Mouse (Mus musculus) heart, adult 11 months (tissue): ENCODE results near the gene Sh3gl3.

Experiments
- DNase-seq: peaks from one replicate; pipeline ENCODE4 v3.0.0; 2022

Sh3gl3 gene

GRCm38 (mm10) chr7:82173540-82173939 lies at the start of gene Sh3gl3:
Sh3gl3 (plus strand) TSS chr7:82173840.
- no peak for DNase-seq

GRCm38 (mm10) chr7:82138196-82138595 lies 35.4 kb upstream of the Sh3gl3 start:
- DNase-seq: peak; percentile 37

DNA sequence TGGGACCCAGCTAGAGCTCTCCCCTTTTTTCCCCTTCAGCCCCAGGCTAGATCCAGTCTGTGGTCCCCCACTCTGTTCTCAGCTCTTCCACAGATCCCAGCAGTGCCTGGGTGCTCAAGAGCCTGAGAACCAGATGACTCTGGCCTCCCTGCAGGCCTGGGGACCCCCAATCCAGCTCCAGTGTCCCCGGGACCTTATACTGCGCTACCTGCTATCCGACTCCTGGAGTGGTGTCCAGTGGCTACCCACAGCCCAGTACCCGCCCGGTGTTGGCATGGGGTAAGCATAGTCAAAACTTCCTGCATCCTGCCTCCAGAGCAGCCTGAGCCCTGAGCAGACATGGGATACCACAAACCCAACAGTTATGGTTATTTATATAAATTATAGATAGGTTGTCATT lies 26.5 kb upstream of the Sh3gl3 start:
- DNase-seq: peak; percentile 67

- peak; percentile 82 for DNase-seq
These were observed 9.0 kb upstream of the Sh3gl3 start for GRCm38 (mm10) chr7:82164681-82165080.

GRCm38 (mm10) chr7:82174571-82175326 lies 1.1 kb downstream of the Sh3gl3 start:
- peak; percentile 97 for DNase-seq

- DNase-seq: peak; percentile 88
These were observed 1.7 kb downstream of the Sh3gl3 start for GRCm38 (mm10) chr7:82175327-82175721.

- peak; percentile 62 for DNase-seq
These were observed 2.6 kb downstream of the Sh3gl3 start for GRCm38 (mm10) chr7:82176192-82176591.

GRCm38 (mm10) chr7:82177336-82177735 lies 3.7 kb downstream of the Sh3gl3 start:
- peak; percentile 86 for DNase-seq

- DNase-seq: no peak
These were observed 7.3 kb downstream of the Sh3gl3 start for GRCm38 (mm10) chr7:82180919-82181318.

GRCm38 (mm10) chr7:82182781-82183180 lies 9.1 kb downstream of the Sh3gl3 start:
- DNase-seq: peak; percentile 50

GRCm38 (mm10) chr7:82191604-82192003 lies 18.0 kb downstream of the Sh3gl3 start:
- no peak for DNase-seq

DNA sequence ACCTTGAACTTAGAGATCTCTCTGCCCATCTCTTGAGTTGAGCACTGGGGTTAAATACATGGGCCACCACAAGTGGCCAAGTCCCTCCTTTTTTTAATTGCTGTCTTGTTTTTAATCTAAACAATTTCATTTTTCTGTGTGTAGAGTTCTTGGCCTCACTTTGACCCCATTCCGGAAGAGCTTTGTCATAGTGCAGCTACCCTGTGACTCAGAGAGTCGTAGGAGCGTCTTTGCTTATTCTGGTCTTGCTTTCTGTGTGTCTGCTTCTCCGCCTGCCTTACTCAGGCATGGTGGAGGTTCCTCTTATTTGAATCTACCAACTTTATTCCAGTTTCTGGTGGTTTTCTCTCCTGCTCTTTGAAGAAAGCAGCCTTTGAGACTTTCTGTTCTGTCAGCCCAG lies 18.9 kb downstream of the Sh3gl3 start:
- no peak for DNase-seq

DNA sequence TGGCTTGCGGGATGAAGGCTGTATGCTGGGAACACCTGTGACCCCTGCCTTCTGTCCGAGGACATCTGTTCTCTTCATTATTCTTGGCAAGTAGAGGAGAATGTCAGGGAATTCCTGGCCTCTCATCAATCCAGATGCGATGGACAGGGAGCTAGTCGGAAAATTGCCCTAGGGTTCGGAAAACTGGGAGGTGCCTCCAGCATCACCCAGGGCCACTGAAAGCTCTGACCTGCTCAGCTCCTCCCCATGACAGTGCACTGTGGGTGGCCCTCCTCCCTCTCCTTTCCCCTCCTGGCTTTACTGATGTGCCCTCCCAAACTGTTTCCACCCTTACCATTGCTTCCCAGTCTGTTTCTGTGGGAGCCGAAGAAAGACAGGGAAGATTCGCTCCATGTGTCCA lies 29.5 kb downstream of the Sh3gl3 start:
- DNase-seq: peak; percentile 91

- DNase-seq: peak; percentile 90
These were observed 30.6 kb downstream of the Sh3gl3 start for GRCm38 (mm10) chr7:82204014-82204784.

GRCm38 (mm10) chr7:82204975-82205374 lies 31.3 kb downstream of the Sh3gl3 start:
- no peak for DNase-seq

- DNase-seq: peak; percentile 92
These were observed 33.1 kb downstream of the Sh3gl3 start for GRCm38 (mm10) chr7:82206787-82207186.

GRCm38 (mm10) chr7:82221380-82221933 lies 47.8 kb downstream of the Sh3gl3 start:
- DNase-seq: no peak

DNA sequence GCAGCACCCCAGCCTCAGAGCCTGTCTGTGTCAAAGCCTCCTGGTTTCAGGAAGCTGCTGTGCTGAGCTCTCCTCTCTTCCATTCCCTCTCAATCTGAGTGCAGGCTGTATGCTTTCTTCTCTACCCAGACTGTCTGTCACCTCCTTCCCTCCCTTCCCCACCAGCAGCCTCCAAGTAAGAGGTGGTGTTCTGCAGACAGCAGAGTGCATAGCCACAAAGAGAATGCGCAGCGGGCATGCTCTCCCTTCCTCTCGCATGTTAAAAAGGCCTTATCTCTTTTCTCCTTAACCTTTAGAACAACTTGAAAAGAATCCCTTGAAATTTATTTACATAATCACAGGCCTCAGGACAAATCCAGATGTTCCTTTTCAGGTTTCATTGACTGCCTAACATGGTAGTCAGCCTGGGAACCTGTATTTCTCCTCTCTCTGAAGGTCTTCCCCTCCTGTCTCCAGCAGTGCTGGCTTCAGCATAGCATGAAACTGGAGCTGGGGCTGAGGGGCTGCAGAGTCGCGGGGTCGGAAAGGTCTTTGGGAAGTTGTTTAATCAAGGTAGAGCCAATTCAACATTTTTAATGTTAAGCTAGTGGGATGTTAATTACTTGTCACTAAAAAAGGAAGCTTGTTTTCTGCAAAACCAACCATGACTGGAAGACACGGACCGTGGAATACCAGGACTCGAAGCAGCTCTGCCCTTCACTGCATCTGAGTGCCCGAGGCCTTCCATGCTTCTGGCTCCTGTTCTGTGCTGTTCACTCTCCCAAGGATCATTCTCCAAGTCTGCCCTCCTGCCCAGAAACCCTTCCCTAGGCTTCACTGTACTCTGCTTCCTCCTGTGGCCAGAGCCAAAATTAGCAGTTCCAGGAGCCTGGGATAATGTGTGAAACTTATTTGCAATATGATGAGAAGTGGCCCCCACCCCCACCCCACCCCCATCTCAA lies 50.5 kb downstream of the Sh3gl3 start:
- DNase-seq: no peak

- no peak for DNase-seq
These were observed 59.6 kb downstream of the Sh3gl3 start for GRCm38 (mm10) chr7:82233201-82233600.

DNA sequence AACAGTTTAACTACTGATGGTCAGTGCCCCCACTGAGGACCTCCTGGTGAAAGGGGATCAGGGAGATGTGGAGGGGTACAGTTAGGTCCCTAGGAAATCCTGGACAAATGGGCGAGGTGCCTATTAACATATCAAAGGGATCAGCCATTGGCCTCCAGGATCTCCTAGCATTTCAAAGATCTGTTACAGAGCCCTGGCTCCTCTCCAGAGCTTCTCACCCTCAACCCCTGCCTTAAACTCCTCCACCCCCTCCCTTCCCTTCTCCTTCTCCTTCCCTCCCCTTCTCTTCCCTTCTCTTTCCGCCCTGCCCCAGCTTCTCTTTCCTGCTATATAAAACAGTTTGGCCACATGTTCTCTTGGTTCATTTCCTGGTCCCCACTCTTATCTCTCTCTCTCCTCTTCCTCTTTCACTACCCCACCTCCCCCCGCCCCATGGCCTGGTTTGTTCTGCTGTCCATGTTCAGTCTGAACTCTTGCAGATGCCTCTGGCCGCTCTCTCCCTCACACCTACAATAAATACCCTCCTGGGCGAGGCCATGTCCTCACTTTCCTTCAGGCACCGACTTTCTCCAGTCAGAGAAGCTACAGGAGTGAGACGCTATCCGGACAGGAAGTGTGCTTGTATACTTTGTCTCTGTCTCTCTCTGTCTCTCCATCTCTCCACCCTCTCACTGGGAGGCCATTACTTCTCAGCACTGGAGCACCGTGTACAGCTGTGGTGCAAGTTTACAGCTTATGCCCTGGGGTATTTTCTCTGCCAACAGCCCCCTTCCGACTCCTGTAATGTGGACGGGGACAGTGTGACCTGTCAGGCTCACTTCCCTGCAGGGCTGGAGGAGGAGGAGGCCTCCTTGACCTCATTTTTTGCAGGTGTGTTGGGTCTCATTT lies 60.6 kb downstream of the Sh3gl3 start:
- DNase-seq: no peak

GRCm38 (mm10) chr7:82234898-82235290 lies 61.3 kb downstream of the Sh3gl3 start:
- DNase-seq: no peak

DNA sequence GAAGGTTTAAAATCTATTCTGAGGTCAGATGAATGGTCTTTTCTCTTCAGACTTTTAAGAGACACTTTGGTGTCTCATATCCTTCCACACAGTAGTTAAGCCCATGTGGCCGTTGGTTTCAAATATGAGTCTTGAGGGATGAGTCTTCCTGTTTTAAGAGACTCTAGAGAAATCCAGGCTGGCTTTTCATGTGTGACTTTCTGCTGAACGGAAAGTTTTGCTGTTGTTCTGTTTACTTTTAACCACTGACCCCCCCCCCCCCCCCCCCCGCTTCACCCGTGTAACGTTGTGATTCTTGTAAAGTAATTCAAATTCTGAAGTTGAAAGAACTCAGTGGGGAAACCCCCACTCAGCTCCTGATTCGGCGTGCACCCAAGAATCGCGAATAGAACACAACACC lies 61.8 kb downstream of the Sh3gl3 start:
- DNase-seq: no peak
